Mouse (Mus musculus): ENCODE data around the gene Ankrd9.

The Ankrd9 gene

DNA sequence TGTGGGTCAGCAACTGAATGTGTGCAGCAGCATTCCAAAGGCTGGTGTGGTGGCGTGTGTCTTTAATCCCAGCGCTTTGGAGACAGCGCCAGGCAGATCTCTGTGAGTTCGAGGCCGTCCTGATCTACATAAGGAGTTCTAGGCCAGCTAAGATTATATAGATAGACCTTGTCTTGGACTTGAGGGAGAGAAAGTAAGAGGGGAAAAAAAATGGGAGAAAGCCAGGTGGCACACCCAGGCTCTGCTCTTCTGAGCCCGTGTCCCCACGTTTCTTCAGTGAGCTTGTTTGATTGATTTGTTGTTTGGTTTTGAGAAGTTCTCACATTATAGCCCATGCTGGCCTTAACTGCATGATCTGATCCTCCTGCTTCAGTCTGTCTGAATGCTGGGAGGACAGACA is 11.7 kb upstream of the Ankrd9 start:
- WGBS: 96% methylated on average over 7 of the region's 7 CpGs

- 93% methylated on average over 3 of the region's 3 CpGs for WGBS
Observed at GRCm38 (mm10) chr12:110989409-110989808, 10.6 kb upstream of the Ankrd9 start.

- 80% methylated on average over 11 of the region's 11 CpGs for WGBS
Observed at GRCm38 (mm10) chr12:110986536-110987425, 7.9 kb upstream of the Ankrd9 start.

DNA sequence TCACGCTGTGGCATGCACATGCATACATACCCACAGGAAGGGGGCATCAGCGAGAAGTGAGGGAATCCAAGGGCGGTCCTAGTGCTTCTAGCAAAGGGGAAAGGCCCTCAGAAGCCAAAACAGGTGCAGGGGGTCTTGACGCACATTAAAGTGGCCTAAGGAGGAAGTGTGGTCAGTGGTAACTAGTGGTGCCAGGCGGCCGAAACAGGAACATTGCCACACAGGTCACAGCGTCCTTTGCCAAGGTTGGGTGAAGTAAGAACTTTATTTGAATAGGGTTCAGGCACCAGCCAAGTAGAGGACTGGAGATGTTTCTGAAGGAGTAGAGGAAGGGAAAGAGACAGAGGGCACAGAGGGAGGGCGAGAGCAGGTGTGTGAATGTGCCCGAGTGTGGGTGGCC is 6.3 kb upstream of the Ankrd9 start:
- WGBS: 84% methylated on average over 9 of the region's 9 CpGs

DNA sequence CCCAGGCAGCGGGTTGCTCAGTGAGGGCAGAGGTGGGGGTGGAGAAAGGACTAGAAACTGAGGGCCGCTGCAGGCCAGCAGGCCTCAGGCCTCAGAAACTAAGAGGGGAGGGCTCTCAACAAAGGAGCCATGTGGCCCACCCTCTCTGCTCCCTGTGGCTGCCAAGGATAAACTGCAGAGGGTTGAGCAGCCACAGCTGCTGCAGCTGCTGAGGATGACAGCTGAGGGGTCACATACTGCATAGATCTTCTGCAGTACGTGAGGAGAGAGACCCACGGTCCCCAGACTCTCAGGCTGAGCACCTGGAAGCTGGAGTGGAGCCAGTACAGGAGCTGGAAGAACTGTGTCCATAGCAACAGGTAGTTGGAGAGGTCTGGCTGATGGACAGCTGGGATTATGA is 5.8 kb upstream of the Ankrd9 start:
- 82% methylated on average over 4 of the region's 4 CpGs for WGBS

GRCm38 (mm10) chr12:110983714-110984113 is 4.9 kb upstream of the Ankrd9 start:
- 93% methylated on average over 8 of the region's 8 CpGs for WGBS

- 89% methylated on average over 8 of the region's 8 CpGs for whole genome bisulfite sequencing
Observed at GRCm38 (mm10) chr12:110983083-110983482, 4.2 kb upstream of the Ankrd9 start.

DNA sequence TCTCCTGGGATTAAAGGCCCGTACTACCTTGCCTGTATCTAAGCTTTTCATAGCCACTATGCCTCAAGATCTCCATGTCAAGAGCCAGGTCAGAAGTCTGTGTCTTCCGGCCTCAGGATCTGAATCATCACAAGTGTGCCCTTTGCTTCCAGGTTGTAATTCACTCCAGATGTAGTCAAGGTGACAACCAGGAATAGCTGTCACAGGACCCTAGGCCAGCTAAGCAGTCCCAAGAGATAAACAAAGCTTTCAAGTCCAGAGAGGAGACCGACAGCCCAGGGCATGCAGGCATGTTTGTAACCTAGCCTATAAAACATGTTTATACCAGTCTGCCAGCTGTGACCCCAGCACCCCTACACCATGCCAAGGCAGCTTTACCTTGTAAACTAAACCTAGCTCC is 2.9 kb upstream of the Ankrd9 start:
- WGBS: 93% methylated on average over 3 of the region's 3 CpGs

- WGBS: 91% methylated on average over 3 of the region's 3 CpGs
Observed at GRCm38 (mm10) chr12:110979808-110980207, 968 bp upstream of the Ankrd9 start.

- 36% methylated on average over 14 of the region's 14 CpGs for WGBS
Observed at GRCm38 (mm10) chr12:110977896-110978606, 789 bp downstream of the Ankrd9 start.

- 97% methylated on average over 18 of the region's 18 CpGs for WGBS
Observed at GRCm38 (mm10) chr12:110977345-110977733, 1.5 kb downstream of the Ankrd9 start.

GRCm38 (mm10) chr12:110976589-110977344 is 2.1 kb downstream of the Ankrd9 start:
- 94% methylated on average over 60 of the region's 60 CpGs for WGBS

DNA sequence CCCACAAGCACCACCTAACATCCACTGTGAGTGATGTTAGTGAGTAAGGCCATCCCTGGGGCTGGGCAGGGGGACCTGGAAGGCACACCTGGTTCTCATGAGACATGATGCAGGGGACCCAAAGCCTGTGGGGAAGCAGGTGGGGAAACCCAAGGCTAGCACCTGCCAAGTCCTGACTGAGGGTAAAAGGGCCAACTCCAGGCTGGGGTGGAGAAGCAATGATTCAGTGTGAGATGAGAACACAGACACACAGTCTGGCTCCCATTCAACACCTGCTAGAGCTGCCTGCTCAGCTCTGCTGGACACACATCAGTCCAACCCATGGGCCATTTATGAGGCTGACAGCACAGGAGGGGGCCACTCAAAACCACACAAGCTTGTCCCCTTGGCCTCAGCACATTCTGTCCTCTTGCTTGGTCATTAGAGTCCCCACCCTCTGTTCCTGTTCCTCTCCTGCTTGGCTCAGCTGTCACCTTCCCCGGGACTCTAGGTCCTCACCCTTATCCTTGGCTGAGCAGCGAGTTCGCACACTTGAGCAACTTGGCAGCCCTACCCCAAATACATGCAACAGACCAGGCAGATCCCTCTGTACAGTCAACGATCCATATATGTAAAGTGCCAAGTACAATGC is 2.9 kb downstream of the Ankrd9 start:
- 80% methylated on average over 4 of the region's 4 CpGs for WGBS

- WGBS: 88% methylated on average over 5 of the region's 5 CpGs
Observed at GRCm38 (mm10) chr12:110975385-110975784, 3.5 kb downstream of the Ankrd9 start.

- 91% methylated on average over 6 of the region's 6 CpGs for WGBS
Observed at GRCm38 (mm10) chr12:110974726-110975125, 4.1 kb downstream of the Ankrd9 start.

DNA sequence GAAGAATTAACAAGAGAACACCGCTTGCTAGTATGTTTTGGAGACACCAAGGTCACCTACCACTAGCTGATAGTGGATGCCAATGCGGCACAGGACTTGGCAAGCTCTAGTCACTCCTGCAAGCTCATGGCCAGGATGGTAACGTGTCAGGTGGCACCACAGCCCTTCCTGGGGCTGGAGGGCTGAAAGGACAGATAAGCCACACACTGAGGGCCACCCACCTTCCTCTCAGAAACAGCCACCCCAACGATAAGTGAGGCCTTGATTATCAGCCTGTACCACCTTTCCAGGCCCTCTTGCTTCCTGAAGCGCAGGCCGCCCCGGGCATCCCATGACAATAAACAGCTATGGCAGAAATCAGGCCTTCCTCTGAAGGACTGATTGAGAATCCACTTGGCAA is 4.5 kb downstream of the Ankrd9 start:
- WGBS: 91% methylated on average over 7 of the region's 7 CpGs

DNA sequence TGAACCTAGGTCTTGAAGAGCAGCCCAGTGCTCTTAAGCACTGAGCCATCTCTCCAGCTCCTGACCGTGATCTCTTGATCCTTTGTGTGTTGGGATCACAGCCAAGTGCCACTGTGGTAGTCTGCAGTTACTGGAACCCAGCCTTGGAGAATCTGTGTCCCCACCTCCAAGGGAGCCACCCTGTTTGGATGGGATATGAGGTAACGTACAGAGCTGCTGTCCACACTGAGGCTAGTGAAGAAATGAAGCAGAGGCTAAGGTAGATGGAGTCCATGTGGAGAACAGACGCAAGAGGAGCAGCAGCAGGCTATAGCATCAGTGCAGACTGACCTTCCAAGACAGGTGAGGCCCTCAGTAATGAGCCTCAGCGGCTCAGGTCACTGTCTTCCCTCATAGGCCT is 5.0 kb downstream of the Ankrd9 start:
- WGBS: 89% methylated on average over 4 of the region's 4 CpGs

- WGBS: 94% methylated on average over 5 of the region's 5 CpGs
Observed at GRCm38 (mm10) chr12:110971972-110972371, 6.9 kb downstream of the Ankrd9 start.

- 62% methylated on average over 5 of the region's 5 CpGs for WGBS
Observed at GRCm38 (mm10) chr12:110970408-110970807, 8.4 kb downstream of the Ankrd9 start.

DNA sequence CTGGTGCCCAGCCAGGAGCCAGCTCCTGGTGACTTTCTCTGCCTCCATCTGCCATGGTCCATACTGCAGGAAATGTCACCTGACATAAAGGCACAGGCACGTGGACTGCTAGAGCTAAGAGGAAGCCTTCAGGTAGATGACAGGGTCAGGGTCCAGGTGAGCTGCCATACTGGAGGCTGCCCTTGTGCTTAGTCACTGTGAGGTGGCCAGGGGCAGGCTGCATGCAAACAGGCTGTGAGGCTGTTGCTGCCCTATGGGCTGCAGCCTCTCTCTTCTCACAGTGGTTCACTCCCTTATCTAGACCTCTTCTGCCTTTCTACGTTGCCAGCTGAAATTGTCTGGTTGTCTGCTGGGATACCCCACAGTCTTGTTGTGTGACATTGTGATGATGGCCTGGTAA is 11.7 kb downstream of the Ankrd9 start:
- 94% methylated on average over 2 of the region's 2 CpGs for WGBS

DNA sequence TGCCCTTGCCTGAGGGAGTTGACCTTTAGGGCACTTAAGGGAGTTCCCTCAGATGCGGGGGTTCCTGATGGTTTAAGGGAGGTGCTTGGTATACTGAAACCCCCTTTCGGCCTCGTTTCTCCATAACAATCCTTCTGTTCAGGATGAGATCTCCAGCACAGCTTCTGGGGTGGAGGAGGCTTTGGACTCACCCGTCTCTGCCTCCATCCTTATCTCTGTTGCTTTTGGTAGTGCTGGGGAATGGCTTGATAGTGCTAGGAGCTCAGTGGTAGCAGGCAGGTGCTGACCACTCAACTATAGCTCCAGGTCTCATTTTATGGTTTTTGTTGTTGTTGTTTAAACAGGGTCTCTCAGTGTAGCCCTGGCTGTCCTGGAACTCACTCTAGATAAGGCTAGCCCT is 12.8 kb downstream of the Ankrd9 start:
- 95% methylated on average over 4 of the region's 4 CpGs for WGBS

DNA sequence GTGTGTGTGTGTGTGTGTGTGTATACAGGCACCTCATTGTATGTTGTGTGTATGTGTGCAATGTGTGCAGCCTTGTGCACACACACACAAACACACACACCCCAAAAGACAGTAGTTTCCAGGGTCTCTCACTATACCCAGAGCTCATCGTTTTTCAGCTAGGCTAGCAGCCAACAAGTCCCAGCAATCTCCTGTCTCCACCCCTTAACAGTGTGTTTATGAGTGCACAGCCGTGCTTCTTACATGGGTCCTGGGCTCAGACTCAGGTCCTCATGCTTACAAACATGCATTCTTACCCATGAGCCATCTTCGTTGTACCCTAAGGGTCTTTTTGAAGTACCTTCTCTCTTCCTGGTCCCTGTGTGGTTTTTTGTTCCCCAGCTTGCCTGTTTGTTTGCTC is 13.3 kb downstream of the Ankrd9 start:
- WGBS: 76% methylated on average over 3 of the region's 3 CpGs
